Mouse (Mus musculus) left cerebral cortex, adult 18-20 months (tissue): ENCODE measurements at regions not wholly inside any gene's neighbourhood (a gene's known extent, or its start where the extent isn't known, plus 50 kb on each side); places are given as distances from the start of the nearest gene placed in this dataset.

Experiments
- DNase-seq, 2 experiments: peaks; one replicate each; pipeline ENCODE4 v3.0.0; 2021 to 2022; ENCODE audit warnings: low spot score in 2 of 2, mixed read lengths in 1 of 2

DNA sequence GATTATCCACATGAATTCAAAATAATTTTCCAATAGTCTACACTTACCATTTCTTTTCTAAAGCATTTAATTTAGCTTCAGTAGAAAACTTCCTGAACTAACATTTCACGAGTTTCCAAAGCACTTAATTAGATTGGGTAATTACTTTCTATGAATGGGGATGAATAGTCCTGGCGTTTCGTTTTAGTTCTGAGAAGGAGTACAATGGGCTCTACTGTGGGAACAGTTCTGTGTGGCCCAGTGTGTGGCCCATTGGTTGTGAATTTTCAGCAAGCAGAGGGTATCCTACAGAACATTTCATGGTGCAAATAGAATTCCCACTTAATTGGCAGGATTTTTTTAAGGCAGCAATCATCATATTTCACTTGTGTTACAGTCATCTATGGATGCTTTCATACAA, 95.5 kb downstream of the 1700017N19Rik start:
- DNase-seq = no peak

DNA sequence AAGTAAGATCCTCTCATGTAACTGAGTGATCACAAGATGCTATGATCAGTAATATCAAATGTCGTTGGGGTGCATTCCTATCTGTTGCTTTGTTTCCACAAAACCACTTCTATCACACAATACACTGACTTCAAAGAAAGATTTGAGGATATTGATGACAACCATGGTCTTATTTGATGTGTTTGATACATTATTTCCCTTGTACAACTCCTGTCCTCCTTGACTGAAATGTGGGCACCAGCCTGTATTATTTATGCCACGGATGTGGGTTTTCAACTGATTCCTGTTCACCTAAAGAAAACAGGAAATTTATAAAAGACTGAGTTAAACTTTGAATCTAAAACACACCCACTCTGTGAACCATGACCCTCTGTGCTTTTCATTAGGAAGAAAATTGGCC, 105.7 kb downstream of the 1700017N19Rik start:
- no peak for DNase-seq

DNA sequence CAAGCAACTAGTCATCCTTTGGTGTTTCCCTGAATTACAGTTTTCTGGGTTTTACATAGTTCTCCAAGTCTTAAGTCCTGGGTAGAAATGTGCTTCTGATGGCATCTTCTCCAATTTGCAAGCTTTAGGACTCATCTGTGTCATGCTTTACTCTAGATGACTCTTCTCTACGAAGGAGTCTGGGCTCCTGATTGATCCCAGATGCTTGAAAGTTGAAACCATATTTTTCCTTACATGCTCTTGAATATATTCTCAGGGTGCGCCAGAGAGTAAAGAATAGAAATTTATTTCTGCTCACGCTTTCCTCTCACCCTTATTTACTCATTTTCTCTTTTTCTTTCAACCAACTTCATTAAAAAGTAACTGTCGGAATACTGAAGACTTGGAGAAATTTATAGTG, 108.9 kb downstream of the 1700017N19Rik start:
- DNase-seq = no peak

DNA sequence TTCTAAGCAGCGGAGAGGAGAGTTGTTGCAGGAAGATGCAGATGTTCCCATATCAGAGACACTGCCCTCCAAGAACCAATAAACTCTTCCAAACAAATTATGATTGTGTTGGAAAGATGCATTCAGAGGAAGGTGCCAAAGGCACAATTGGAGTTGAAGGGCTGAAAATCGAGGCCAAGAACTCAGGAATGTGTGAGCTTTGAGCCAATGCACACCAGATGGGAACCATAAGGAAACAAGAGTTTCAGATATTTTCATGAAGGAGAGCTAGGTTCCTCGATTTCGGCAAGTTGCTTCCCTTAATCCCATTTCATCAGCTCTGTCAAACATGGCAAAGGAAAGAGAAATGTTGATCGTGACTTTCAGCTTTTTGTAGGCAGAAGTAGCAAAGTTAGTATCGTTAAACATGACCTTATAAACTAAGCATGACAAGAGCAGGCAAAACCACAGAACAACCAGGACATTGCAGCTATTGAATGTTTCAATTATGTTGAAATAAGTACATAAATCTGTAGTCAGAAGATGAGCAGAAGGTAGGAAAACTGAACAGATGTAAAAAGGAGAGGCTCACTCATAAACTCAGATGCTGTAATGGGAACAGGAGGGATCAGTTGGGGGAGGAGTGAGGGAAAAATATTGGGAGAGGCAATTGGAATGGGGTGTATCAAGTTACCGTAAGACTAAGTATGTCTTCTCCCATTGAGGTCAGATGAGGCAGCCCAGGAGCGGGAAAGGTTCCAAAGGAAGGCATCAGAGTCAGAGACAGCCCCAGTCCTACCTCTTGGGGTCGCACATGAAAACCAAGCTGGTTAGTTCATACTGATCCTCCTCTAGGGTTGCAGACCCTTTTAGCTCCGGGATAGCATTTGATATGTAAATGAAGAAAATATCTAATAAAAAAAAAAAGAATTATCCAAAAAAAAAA, 110.3 kb downstream of the 1700017N19Rik start:
- no peak for DNase-seq

DNA sequence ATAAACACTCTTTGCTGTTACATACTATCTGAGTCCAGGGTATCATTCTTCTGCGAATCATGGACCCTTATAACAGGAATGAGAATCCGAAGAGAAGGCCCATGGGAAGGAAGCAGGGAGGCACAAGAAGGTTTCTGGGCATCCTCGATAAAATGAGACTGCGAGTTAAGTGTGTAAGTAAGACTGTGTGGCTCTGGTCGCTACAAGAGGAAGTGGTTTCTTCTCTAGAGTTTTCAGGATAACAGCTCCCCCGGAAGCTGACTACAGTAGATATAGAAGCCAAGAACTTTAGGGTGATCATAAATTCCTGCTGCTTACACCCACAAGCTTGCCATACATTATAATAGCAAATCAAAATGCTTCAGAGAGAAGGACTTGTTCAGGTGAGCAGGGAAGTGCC, 111.7 kb downstream of the 1700017N19Rik start:
- no peak for DNase-seq

DNA sequence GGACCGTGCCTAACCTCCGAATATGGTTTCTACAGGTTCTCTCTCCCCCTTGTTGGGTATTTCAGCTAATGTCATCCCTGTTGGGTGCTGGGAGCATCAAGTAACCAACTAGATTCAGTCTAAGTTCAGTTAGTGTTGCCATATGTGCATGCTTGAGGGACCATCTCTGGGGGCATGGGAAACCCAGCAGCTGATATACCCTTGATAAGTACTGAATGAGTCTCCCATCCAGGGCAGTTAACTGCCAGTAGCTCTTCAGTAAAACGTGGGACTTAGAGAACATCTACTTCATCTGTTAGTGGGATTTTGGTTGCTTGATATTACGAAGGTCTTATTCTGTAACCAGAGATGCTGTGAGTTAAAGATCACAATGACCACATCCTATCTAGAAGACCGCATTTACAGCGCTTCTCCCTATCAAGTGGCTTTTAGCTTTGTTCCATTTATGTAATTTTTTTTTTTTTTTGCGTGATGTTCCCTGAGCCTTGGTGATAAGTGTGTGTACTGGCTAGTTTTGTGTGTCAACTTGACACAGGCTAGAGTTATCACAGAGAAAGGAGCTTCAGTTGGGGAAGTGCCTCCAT, 125.9 kb downstream of the 1700017N19Rik start:
- no peak for DNase-seq

DNA sequence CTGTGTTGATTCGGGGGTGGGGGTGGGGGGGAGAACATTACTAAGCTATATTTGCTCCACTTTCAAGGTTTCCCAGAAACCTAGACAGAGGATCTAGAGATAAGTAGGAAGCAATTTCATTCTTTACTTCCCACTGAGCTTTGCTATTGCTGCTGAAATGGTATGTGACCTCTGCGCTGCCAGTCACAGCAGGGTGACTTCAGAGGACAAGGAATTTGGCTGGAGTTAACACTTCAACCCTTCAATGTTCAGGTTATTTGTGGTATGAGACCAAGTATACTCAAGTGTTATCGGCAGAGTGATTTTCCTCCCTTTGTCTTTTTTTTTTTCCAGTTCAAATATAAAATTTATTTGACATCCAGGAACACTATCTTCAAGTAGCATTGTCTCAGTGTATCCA, 128.3 kb downstream of the 1700017N19Rik start:
- DNase-seq = no peak

DNA sequence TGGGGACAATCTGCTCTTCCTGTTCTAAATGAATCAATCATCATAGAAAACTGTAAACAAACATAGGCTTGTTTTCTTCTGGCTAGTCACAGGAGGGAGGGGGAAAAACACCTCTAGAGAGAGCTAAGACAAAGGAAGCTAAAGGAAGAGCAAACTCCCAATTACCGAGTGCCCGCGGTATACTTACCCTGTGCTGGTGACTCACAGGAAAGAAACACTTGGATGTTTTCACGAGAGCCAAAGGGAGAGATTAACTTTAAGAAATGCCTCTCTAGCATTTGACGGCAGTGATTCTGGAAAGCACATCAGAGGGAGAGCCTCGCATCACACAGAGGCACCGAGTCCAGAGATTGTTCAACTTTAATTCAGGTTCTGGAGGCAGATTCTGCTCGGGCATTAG, 151.0 kb downstream of the 1700017N19Rik start:
- DNase-seq = peak in 1 of 2 experiments; percentile 2

DNA sequence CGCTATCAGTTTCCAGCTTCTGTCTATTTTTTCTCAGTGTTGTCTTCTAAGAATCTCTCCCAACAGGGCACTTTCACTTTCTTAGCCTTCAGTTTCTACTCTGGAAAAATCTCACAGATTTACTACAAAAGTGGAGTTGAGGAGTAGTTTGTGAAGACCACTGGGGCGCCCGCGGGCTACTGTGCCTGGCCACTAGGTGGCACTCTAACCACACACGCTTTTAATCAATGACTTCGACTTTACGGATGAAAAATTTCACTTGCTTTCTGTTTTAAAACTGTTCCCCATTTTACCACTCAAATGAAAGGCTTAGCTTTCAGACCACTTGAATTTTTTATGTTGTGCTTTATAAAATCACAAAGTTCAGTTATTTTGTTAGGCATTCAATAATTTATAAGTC, 151.8 kb downstream of the 1700017N19Rik start:
- DNase-seq = peak; percentile 64 to 71

DNA sequence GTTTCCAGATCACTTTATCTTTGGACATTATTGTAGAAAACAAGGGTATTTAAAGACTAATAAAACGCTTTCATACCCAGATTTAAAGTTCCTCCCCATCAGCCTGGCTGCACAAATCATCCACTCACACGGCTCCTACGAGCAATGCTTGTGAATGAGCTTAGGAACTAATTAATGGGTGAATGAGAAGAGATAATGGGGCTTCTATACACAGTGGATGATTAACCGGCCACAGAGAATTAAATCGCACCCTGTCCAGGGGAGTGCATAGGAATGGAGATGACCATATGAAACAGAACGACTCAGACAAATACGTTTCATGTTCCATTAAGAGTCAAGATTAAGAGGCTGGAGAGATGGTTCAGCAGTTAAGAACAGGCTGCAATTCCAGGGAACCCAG, 155.9 kb downstream of the 1700017N19Rik start:
- DNase-seq = no peak

DNA sequence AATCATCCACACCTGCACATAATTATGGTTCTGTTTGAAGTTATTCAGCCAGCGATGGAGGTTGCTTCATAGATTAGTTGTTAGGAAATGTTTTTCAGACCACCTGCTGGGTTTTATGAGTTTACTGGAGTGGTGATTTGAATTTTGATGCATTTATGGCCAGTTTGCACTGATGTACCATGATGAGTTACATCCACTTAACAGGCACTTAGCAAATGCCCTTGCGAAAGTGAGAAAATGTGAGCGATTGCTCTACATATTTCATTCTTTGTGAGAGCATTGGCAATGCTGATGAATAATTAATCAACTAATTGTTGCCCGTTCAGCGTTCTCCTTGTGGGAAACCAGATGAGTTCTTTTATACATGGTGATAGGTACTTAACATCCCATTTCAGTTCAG, 164.7 kb downstream of the 1700017N19Rik start:
- DNase-seq = no peak

DNA sequence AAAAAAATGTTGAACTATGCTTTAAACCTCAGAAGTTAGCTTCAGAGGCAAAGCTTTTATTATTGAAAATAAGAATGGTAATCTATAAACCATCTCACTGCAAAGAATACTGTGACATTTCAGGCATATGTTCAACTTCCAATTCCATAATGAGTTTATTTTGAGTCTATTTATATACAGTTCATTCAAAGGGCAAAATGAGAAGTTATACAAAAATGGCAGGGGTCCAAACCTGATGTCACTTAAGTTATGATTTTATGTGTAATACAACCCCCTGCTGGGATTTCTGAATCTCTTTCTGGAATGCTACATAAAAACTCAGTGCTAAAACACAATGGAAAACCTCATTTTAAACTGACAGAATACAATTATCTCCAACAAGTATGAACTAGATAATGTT, 184.0 kb downstream of the 1700017N19Rik start:
- DNase-seq = no peak

DNA sequence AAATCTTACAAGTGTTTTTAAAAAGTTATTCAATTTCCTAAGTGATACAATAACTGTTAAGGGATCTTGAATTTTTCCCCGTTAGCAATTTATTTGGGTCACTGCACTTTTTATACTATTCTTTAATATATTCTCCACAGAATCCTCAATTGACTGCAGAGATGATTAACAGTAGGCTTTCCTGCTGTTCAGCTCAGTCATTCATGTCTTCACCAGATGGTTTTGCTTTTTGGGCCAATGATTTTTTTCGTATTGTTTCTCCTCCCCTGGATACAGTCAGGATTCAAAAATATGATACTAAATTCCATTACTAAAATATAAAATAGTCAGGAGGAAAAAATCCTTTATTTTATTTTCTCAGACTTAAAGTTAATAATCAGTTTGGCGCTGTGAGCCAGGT, 201.9 kb downstream of the 1700017N19Rik start:
- DNase-seq = no peak

DNA sequence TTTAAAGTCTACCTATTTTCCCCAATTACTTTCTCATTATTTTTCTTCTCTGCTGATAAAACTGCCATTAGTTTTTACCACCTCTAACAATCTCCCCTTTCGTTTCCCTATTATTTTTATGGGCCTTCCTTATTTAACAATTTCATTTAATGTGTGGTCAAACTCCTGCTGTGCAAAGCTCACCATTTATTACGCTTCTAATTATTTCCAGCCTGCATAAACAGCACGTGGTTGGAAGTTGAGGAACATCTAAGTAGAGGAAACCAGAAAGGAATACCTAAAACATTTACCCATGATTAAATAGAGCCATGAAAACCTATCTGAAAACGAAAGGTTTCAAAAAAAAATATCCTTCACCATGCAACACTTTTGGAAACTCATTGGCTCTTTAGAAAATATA, 202.3 kb downstream of the 1700017N19Rik start:
- DNase-seq = no peak

DNA sequence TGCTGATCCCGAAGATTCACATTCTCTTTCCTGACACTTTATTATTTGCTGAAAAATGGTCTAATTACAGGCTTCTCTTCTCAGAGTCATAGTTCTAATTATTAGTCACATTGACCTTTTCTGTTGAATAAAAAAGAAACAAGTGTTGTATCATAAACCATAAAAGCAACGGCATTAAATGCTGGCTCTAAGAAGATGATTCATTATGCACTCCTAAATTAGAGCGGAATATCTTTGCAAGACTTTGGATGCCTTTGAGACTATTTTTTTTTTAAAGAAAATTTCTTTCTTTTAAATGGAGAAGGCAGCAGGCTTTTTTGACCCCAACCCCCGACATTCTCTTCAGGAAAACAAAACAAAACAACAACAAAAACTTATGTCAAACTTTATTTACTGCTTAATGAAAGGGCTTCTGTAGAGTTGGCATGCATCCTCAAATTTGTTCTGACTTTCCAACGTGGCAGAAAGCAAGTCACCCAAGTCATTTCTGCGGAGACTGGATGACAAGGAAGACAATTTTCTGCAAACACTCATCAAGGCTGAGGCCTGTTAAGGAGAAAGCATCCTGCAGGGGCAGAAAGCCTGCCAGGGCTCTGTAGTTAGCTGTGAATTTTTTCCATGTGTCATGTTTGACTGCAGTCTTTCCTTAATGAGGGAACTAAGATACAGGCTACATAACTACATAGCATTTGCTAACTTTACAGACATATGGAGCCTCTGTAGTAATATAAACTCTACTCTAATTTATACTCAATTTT, 205.1 kb downstream of the 1700017N19Rik start:
- DNase-seq = peak in 1 of 2 experiments; percentile 8

DNA sequence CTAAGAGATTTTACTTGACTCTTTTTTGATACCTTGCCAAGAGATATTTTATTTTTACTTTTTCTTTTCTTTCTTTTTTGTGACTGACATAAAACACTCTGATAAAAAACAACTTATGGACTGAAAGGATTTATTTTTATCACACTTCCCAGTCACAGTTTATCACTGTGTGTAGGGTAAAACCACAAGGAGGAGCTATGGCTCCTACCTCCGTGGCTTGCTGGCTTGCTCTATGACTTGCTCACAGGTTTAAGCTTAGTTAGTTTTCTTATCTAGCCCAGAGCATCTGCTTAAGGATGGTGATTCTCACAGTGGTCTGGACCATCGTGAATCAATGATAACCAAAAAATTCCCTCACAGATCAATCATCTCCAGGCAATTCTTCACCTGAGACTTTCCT, 221.4 kb downstream of the 1700017N19Rik start:
- no peak for DNase-seq

DNA sequence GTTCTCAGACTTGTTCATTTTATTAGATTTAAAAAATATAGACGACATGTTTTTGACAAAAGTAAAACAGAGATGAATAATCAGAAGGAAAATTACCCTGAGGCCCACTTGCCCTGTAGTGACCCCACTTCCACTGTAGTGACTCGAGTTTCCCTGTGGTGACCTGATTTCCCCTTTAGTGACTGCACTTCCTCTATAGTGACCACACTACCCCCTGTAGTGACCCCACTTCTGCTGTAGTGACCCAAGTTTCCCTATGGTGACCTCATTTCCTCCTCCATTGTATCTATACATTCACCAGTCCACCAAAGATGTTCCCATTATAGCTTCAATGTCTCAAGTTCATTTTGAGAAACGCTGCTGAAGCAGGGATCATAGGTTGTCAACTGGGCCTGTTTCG, 244.5 kb downstream of the 1700017N19Rik start:
- no peak for DNase-seq

DNA sequence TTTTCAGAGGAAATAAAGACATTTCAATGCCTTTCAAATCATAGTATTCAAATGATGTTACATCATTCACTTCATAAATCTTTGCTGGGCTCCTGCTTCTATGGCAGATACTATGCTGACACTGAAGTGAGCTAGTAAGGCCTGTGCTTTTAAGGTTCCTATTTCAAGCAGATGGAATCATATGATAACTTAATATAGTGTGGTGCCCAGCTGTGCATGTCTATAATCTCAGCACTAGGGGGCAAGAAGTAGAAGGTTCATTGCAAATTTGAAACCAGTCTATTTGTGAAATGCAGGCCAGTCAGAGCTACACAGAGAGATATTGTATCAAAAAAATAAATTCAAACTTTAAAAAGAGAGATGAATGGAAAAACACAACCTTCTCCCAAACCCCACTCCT, 262.9 kb downstream of the 1700017N19Rik start:
- no peak for DNase-seq

DNA sequence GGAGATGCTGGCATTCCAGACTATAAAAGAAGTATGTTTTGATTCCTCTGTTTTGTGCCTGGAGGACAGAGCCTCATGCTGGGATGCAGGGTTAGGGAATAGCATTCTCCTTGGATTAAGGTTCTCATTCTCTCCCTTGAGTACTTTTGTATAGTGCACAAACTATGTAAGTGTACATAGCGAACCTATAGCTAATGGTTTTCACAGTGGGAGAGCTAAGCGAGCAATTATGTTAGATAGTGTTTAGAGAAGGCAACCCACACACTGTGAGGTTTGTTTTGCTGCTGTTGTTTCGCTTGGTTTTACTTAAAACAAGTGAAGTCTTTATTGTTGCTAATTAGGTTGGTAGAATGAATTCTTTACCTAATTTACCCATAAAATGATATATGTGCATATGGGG, 266.2 kb downstream of the 1700017N19Rik start:
- DNase-seq = no peak

DNA sequence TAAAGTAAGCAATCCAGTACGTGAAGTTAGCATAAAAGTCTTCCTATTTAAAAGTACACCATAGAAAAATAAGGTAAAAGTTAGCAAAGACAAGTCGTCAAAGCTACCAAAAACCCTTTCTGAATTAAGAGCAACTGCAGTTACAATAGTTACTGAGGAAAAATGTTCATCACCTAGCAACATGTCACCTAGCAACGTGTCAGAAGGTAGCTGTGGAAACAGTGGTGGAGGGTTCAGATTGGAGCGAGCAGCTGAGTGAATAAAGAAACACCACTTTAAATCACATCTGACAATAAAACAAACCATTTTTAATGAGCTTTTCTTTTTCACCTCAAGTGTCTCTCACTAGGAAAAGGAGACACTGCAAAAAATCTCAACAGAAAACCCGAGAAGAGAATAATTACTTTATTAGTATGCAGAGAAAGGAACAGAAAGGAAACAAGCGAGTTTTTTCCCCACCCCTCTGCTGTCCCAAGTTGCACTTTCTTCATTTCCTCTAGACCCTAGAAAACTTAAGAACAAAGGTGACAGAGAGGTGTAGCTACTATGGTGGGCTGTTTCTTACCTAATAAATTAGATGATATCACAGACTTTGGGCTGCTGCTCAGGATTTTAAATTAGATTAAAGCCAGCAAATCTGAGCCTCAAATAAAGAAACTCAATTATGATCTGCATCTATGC, 275.4 kb downstream of the 1700017N19Rik start:
- DNase-seq = peak in 1 of 2 experiments; percentile 9

DNA sequence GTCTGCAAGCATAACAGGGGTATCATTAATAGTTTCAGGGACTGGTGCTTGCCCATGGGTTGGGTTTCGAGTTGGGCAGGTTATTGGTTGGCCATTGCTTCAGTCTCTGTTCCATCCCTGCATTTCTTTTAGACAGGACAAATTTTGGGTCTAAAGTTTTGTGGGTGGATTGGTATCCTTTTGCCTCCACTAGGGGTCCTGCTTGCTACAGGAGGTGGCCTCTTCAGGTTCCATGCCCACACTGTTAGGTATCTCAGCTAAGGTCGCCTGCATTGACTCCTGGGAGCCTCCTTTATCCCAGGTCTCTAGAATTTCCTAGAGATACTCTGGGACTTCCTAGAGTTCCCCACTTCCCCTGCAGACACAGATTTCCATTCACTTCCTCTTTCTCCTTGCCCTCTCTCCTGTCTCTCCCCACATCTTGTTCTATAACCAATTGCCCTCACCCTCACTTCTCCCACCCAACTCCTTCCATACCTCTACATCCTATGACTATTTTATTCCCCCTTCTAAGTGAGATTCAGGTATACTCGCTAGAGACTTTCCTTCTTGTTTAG, 278.2 kb downstream of the 1700017N19Rik start:
- no peak for DNase-seq
